Mouse (Mus musculus) bone marrow macrophage, adult 2 months (primary cell): ENCODE data around the gene Gm20388.

Experiments used
- CTCF ChIP-seq: IDR thresholded peaks from 2 replicates; pipeline ENCODE4 v1.5.1; 2012; ENCODE audit warnings: low read depth, mild to moderate bottlenecking, low read length, moderate library complexity
- POLR2A ChIP-seq: IDR thresholded peaks from 2 replicates; pipeline ENCODE4 v1.6.1; 2012; ENCODE audit warnings: mild to moderate bottlenecking, low read depth, low read length, borderline replicate concordance

- no peak for TF ChIP-seq CTCF
- no peak for TF ChIP-seq POLR2A
Observed at GRCm38 (mm10) chr8:122661894-122662293, 2751.3 kb downstream of the Gm20388 start.
